Mouse (Mus musculus): Measurements from ENCODE around the gene Gnat1. TPM values are rescaled to one million over a fixed set of nuclear protein-coding genes. Genes with fewer than 3 reads are reported as not detected.

The Gnat1 gene
- polyA plus RNA-seq, 1 experiment from 2014 or later: 1.9 TPM

- no peak overlapping the region for H3K27ac ChIP-seq (replicated peaks)
- WGBS: 92% methylated on average over 13 of the region's 13 CpGs
- no peak for ATAC-seq (ENCODE audit: insufficient number of reproducible peaks, low FRiP score, low TSS enrichment, low read depth)
- H3K4me3 ChIP-seq (replicated peaks): no peak overlapping the region
- no peaks in the 10 kb centered on the region for H3K27me3 ChIP-seq
- H3K4me2 ChIP-seq (replicated peaks): no peak overlapping the region
- no peaks in the 10 kb centered on the region for H3K36me3 ChIP-seq
- H3K4me1 ChIP-seq: peaks cover 13% of the 10 kb centered on the region
- no peaks in the 10 kb centered on the region for H3K9me3 ChIP-seq (replicated peaks)
- no peak overlapping the region for H3K9ac ChIP-seq
These were observed 35.8 kb downstream of the Gnat1 start for GRCm38 (mm10) chr9:107643544-107644214.

GRCm38 (mm10) chr9:107641666-107642065, 37.8 kb downstream of the Gnat1 start:
- peaks cover 13% of the 10 kb centered on the region for H3K4me1 ChIP-seq
- H3K27ac ChIP-seq (replicated peaks): no peak overlapping the region
- no peak overlapping the region for H3K9ac ChIP-seq
- no peak overlapping the region for H3K4me3 ChIP-seq (replicated peaks)
- 51% methylated on average over 8 of the region's 8 CpGs for WGBS
- no peaks in the 10 kb centered on the region for H3K27me3 ChIP-seq
- H3K4me2 ChIP-seq (replicated peaks): no peak overlapping the region
- H3K9me3 ChIP-seq (replicated peaks): no peaks in the 10 kb centered on the region
- ATAC-seq (ENCODE audit: insufficient number of reproducible peaks, low FRiP score, low TSS enrichment, low read depth): no peak
- H3K36me3 ChIP-seq: no peaks in the 10 kb centered on the region

GRCm38 (mm10) chr9:107640257-107640772, 39.2 kb downstream of the Gnat1 start:
- 27% methylated on average over 8 of the region's 8 CpGs for WGBS
- H3K36me3 ChIP-seq: no peaks in the 10 kb centered on the region
- H3K9me3 ChIP-seq (replicated peaks): no peaks in the 10 kb centered on the region
- peaks cover 19% of the 10 kb centered on the region for H3K4me1 ChIP-seq
- no peak overlapping the region for H3K27ac ChIP-seq (replicated peaks)
- no peak overlapping the region for H3K4me3 ChIP-seq (replicated peaks)
- no peak overlapping the region for H3K9ac ChIP-seq
- H3K27me3 ChIP-seq: no peaks in the 10 kb centered on the region
- no peak overlapping the region for H3K4me2 ChIP-seq (replicated peaks)
- ATAC-seq (ENCODE audit: insufficient number of reproducible peaks, low FRiP score, low TSS enrichment, low read depth): no peak

GRCm38 (mm10) chr9:107637070-107637469, 42.4 kb downstream of the Gnat1 start:
- Histone ChIP-seq H3K9ac (no peak overlapping the region), H3K9me3 (replicated peaks) (no peaks in the 10 kb centered on the region), H3K4me2 (replicated peaks) (no peak overlapping the region), H3K27ac (replicated peaks) (no peak overlapping the region), H3K4me1 (peaks cover 30% of the 10 kb centered on the region), H3K36me3 (no peaks in the 10 kb centered on the region), H3K4me3 (replicated peaks) (no peak overlapping the region), H3K27me3 (no peaks in the 10 kb centered on the region)
- WGBS: 28% methylated on average over 7 of the region's 7 CpGs
- no peak for ATAC-seq (ENCODE audit: insufficient number of reproducible peaks, low FRiP score, low TSS enrichment, low read depth)

GRCm38 (mm10) chr9:107635279-107636028, 44.1 kb downstream of the Gnat1 start, which contains the start of gene Gnai2:
Gene Gnai2, minus strand, starts transcription at chr9:107635367.
- Histone ChIP-seq H3K9me3 (replicated peaks) (no peaks in the 10 kb centered on the region), H3K4me3 (replicated peaks) (peak within 1 kb of the TSS; percentile 82), H3K27me3 (no peaks in the 10 kb centered on the region), H3K4me2 (replicated peaks) (peak within 1 kb of the TSS; percentile 95), H3K4me1 (peaks cover 47% of the 10 kb centered on the region), H3K27ac (replicated peaks) (peak within 1 kb of the TSS; percentile 94), H3K36me3 (no peaks in the 10 kb centered on the region), H3K9ac (peak within 1 kb of the TSS; percentile 94)
- 3% methylated on average over 36 of the region's 38 CpGs for WGBS
- ATAC-seq (ENCODE audit: insufficient number of reproducible peaks, low FRiP score, low TSS enrichment, low read depth): peak; percentile 95

- H3K36me3 ChIP-seq: no peaks in the 10 kb centered on the region
- peak overlapping the region; percentile 95 for H3K4me2 ChIP-seq (replicated peaks)
- H3K27me3 ChIP-seq: no peaks in the 10 kb centered on the region
- H3K27ac ChIP-seq (replicated peaks): peak overlapping the region; percentile 94
- peak overlapping the region; percentile 82 for H3K4me3 ChIP-seq (replicated peaks)
- no peaks in the 10 kb centered on the region for H3K9me3 ChIP-seq (replicated peaks)
- no peak for ATAC-seq (ENCODE audit: insufficient number of reproducible peaks, low FRiP score, low TSS enrichment, low read depth)
- peak overlapping the region; percentile 94 for H3K9ac ChIP-seq
- WGBS: 1% methylated on average over 35 of the region's 35 CpGs
- peaks cover 55% of the 10 kb centered on the region for H3K4me1 ChIP-seq
These were observed 44.9 kb downstream of the Gnat1 start for GRCm38 (mm10) chr9:107634406-107635278.

GRCm38 (mm10) chr9:107633661-107634405, 45.7 kb downstream of the Gnat1 start:
- WGBS: 2% methylated on average over 15 of the region's 15 CpGs
- peaks cover 63% of the 10 kb centered on the region for H3K4me1 ChIP-seq

GRCm38 (mm10) chr9:107633091-107633660, 46.3 kb downstream of the Gnat1 start:
- 3% methylated on average over 33 of the region's 33 CpGs for WGBS
- Histone ChIP-seq H3K4me1 (peaks cover 69% of the 10 kb centered on the region), H3K4me2 (replicated peaks) (peak overlapping the region; percentile 95), H3K4me3 (replicated peaks) (peak overlapping the region; percentile 82), H3K9ac (peak overlapping the region; percentile 94), H3K9me3 (replicated peaks) (no peaks in the 10 kb centered on the region), H3K27ac (replicated peaks) (peak overlapping the region; percentile 94), H3K36me3 (no peaks in the 10 kb centered on the region), H3K27me3 (no peaks in the 10 kb centered on the region)
- peak; percentile 66 for ATAC-seq (ENCODE audit: insufficient number of reproducible peaks, low FRiP score, low TSS enrichment, low read depth)

More at GRCm38 (mm10) chr9:107633661-107634405, 45.7 kb downstream of the Gnat1 start:
- H3K9me3 ChIP-seq (replicated peaks): no peaks in the 10 kb centered on the region
- H3K9ac ChIP-seq: peak overlapping the region; percentile 94
- H3K27me3 ChIP-seq: no peaks in the 10 kb centered on the region
- no peaks in the 10 kb centered on the region for H3K36me3 ChIP-seq
- H3K4me2 ChIP-seq (replicated peaks): peak overlapping the region; percentile 95
- ATAC-seq (ENCODE audit: insufficient number of reproducible peaks, low FRiP score, low TSS enrichment, low read depth): no peak
- peak overlapping the region; percentile 82 for H3K4me3 ChIP-seq (replicated peaks)
- peak overlapping the region; percentile 94 for H3K27ac ChIP-seq (replicated peaks)

- H3K9me3 ChIP-seq (replicated peaks): no peaks in the 10 kb centered on the region
- H3K4me1 ChIP-seq: peaks cover 76% of the 10 kb centered on the region
- WGBS: 27% methylated on average over 6 of the region's 6 CpGs
These were observed 47.0 kb downstream of the Gnat1 start for GRCm38 (mm10) chr9:107632478-107632877.

GRCm38 (mm10) chr9:107631861-107632260, 47.7 kb downstream of the Gnat1 start:
- Histone ChIP-seq H3K9me3 (replicated peaks) (no peaks in the 10 kb centered on the region), H3K36me3 (no peaks in the 10 kb centered on the region), H3K4me1 (peaks cover 82% of the 10 kb centered on the region), H3K4me3 (replicated peaks) (peak overlapping the region; percentile 82), H3K4me2 (replicated peaks) (peak overlapping the region; percentile 95), H3K27ac (replicated peaks) (peak overlapping the region; percentile 94), H3K27me3 (no peaks in the 10 kb centered on the region), H3K9ac (no peak overlapping the region)
- ATAC-seq (ENCODE audit: insufficient number of reproducible peaks, low FRiP score, low TSS enrichment, low read depth): no peak
- 77% methylated on average over 8 of the region's 8 CpGs for WGBS

More at GRCm38 (mm10) chr9:107632478-107632877, 47.0 kb downstream of the Gnat1 start:
- H3K4me3 ChIP-seq (replicated peaks): peak overlapping the region; percentile 82
- no peak for ATAC-seq (ENCODE audit: insufficient number of reproducible peaks, low FRiP score, low TSS enrichment, low read depth)
- H3K27me3 ChIP-seq: no peaks in the 10 kb centered on the region
- peak overlapping the region; percentile 94; the same call in 1 of the 2 replicates for H3K9ac ChIP-seq
- H3K36me3 ChIP-seq: no peaks in the 10 kb centered on the region
- H3K4me2 ChIP-seq (replicated peaks): peak overlapping the region; percentile 95
- H3K27ac ChIP-seq (replicated peaks): peak overlapping the region; percentile 94

Measured in embryonic facial prominence, embryonic 15.5 days (tissue).